Mouse (Mus musculus) thymus, adult 2 months (tissue): ENCODE measurements around the gene Snx33.

Experiments
- CTCF ChIP-seq: fragments of 200-500 bp; IDR thresholded peaks from 2 replicates; pipeline ENCODE4 v1.5.1; 2012; ENCODE audit warnings: mild to moderate bottlenecking, control low read depth, low read length, moderate library complexity, borderline replicate concordance; ENCODE audit not compliant: control insufficient read depth, poor library complexity, insufficient read depth; ENCODE audit errors: extremely low read depth
- POLR2A ChIP-seq: fragments of 200-500 bp; IDR thresholded peaks from 2 replicates; pipeline ENCODE4 v1.6.1; 2012; ENCODE audit warnings: mild to moderate bottlenecking, low read length, control low read depth, moderate library complexity; ENCODE audit not compliant: control insufficient read depth, poor library complexity, insufficient read depth; ENCODE audit errors: extremely low read depth

- TF ChIP-seq POLR2A (no peak), CTCF (no peak)
Measured at GRCm38 (mm10) chr9:56903662-56904061, 24.5 kb downstream of the Snx33 start.
